Mouse (Mus musculus): Measurements from ENCODE around the gene Slc35a5. TPM values are rescaled to one million over a fixed set of nuclear protein-coding genes. Genes with fewer than 3 reads are reported as not detected.

Slc35a5 gene
- polyA plus RNA-seq (2017; shearing (Covaris generic)) = 28.2 TPM

DNA sequence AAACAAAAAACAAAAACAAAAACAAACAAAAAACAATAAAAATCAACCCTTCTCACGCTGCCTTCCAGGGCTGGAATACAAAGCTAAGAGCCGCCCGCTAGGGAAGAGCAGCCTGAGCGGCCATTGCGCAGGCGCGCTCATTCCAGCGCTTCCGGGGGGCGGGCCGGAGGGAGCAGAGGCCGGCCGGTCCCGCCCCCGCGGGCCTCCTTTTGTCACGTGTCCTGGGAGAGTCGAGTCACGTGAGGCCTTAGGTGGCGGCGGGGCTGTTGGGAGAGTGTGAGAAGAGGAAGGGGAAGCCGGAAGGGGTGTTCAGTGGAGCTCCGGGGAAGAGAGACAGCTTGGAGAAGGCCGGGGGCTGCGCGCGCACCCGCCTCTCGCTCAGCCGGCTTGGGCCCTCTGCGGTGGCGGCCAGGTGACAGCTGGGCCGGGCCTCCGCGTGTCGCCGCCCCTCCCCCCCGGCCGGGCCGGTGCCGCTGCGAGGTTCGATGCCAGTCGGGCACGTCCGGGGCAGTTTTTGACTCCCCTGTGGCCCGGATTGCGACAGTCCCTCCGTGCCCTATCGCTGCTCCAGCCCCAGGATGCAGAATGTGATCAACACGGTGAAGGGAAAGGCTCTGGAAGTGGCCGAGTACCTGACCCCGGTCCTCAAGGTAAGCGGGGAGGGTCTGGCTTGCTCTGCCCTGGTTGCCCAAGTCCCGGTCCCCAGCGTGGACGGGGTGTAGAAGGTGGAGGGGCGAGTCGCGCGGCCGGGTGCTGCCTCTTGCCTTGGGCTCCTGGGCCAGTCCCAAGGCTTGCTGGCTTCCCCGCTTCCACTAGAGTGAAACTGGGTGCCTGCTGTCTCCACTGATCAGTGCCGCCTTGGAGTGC, at the start of gene Slc35a5, which contains the start of gene Atg3:
TSS of gene Slc35a5 (minus strand) at position 185 of the 867 bp plus-strand sequence.
TSS of gene Atg3 (plus strand) at position 264 of the 867 bp plus-strand sequence.

DNA sequence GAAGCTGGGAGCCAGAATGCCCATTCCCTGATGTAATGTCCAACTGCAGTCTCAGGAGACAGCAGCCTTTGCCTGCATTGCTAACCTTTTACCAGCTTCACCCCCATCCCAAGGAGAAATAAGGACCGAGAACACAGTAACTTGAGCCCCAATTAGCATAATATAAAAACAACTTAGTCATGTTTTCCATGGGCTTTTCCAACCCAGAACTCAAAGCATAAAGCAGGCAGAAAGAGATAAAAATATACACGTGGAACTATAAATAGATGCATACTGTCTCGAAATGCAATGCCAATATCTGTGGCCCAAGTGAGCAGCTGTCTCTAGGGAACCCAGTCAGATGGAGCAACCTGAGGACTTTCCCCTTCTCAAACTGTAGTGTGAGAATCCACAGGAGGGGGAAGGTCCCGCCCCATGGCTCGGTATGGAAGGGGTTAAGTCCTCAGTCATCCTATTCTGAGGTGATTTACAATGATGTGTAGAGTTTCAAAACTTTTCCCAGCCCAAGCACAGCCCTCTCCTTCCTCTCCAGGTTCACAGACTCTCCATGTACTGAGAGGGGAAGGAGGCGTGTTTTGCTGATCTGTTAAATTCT, 65.3 kb downstream of the Slc35a5 start, which contains the start of gene Ccdc80:
TSS of gene Ccdc80 (plus strand) at position 266 of the 595 bp plus-strand sequence.

Other genes with a start within 250 kb of the Slc35a5 start
- 1.3 TPM for gene Cd200r3, start 215.0 kb downstream of the Slc35a5 start, polyA plus RNA-seq (2017; shearing (Covaris generic))
- gene Ccdc80, start 65.3 kb downstream of the Slc35a5 start, polyA plus RNA-seq (2017; shearing (Covaris generic)) = not detected
- 71.5 TPM for gene Atg3, start 79 bp upstream of the Slc35a5 start, polyA plus RNA-seq (2017; shearing (Covaris generic))
- gene Btla, start 65.6 kb upstream of the Slc35a5 start, polyA plus RNA-seq (2017; shearing (Covaris generic)) = 54.0 TPM